Mouse (Mus musculus) 3T3-L1 (cell line): ENCODE results near the gene Cdk8.
"Not testable (repeated sequence)": the region's sequence is repeated elsewhere in the genome, so short reads cannot be mapped to it uniquely, and the experiment has no call there.

Source experiments
- DNase-seq: peaks from one replicate; pipeline ENCODE4 v3.0.0-alpha.2; 2015; ENCODE audit warnings: low read depth, low spot score

Gene Cdk8

GRCm38 (mm10) chr5:146230864-146231654 lies at the start of gene Cdk8:
Gene Cdk8 (plus strand): TSS chr5:146231230.
- DNase-seq = peak; percentile 97

- DNase-seq = not testable (repeated sequence)
Measured at GRCm38 (mm10) chr5:146185204-146185603, 45.8 kb upstream of the Cdk8 start, which contains the start of gene 1700001J03Rik. Gene 1700001J03Rik (minus strand): TSS chr5:146185304.

GRCm38 (mm10) chr5:146187441-146187840 lies 43.6 kb upstream of the Cdk8 start:
- not testable (repeated sequence) for DNase-seq

- no peak for DNase-seq
Measured at GRCm38 (mm10) chr5:146188144-146188543, 42.9 kb upstream of the Cdk8 start.

GRCm38 (mm10) chr5:146188712-146189111 lies 42.3 kb upstream of the Cdk8 start:
- DNase-seq = no peak

GRCm38 (mm10) chr5:146190093-146190492 lies 40.9 kb upstream of the Cdk8 start:
- DNase-seq = no peak

GRCm38 (mm10) chr5:146190501-146191269 lies 40.3 kb upstream of the Cdk8 start:
- no peak for DNase-seq

- no peak for DNase-seq
Measured at GRCm38 (mm10) chr5:146193360-146193759, 37.7 kb upstream of the Cdk8 start.

GRCm38 (mm10) chr5:146199073-146199472 lies 32.0 kb upstream of the Cdk8 start:
- no peak for DNase-seq

GRCm38 (mm10) chr5:146199540-146199939 lies 31.5 kb upstream of the Cdk8 start:
- no peak for DNase-seq

- DNase-seq = peak; percentile 36
Measured at GRCm38 (mm10) chr5:146200580-146200979, 30.4 kb upstream of the Cdk8 start.

GRCm38 (mm10) chr5:146203921-146204320 lies 27.1 kb upstream of the Cdk8 start:
- peak; percentile 66 for DNase-seq

- DNase-seq = no peak
Measured at GRCm38 (mm10) chr5:146205537-146205936, 25.5 kb upstream of the Cdk8 start.

- no peak for DNase-seq
Measured at GRCm38 (mm10) chr5:146220501-146220878, 10.5 kb upstream of the Cdk8 start.

GRCm38 (mm10) chr5:146220879-146221714 lies 9.9 kb upstream of the Cdk8 start, which contains the start of gene Rnf6:
Gene Rnf6 (minus strand): TSS chr5:146221555.
- DNase-seq = peak; percentile 100

GRCm38 (mm10) chr5:146221722-146222121 lies 9.3 kb upstream of the Cdk8 start:
- no peak for DNase-seq

- DNase-seq = no peak
Measured at GRCm38 (mm10) chr5:146223786-146224185, 7.2 kb upstream of the Cdk8 start.

- DNase-seq = no peak
Measured at GRCm38 (mm10) chr5:146227496-146227895, 3.5 kb upstream of the Cdk8 start.

- peak; percentile 33 for DNase-seq
Measured at GRCm38 (mm10) chr5:146229869-146230650, 970 bp upstream of the Cdk8 start.

- DNase-seq = peak; percentile 41
Measured at GRCm38 (mm10) chr5:146231655-146231996, 596 bp downstream of the Cdk8 start.

GRCm38 (mm10) chr5:146232056-146232675 lies 1.1 kb downstream of the Cdk8 start:
- peak; percentile 20 for DNase-seq
